Mouse (Mus musculus): ENCODE results near the gene Asap3.

- no peak for TF ChIP-seq CTCF (IDR thresholded peaks at IDR 0.05; ENCODE audit: low read depth, low read length)
- TF ChIP-seq POLR2AphosphoS5 (IDR thresholded peaks at IDR 0.05; ENCODE audit: insufficient replicate concordance, low read depth, low read length) = no peak
- TF ChIP-seq GATA2 (IDR thresholded peaks at IDR 0.05; ENCODE audit: borderline replicate concordance, low read depth, low read length) = no peak
These were observed 55.7 kb downstream of the Asap3 start for GRCm38 (mm10) chr4:136261912-136262311.
